Mouse (Mus musculus): ENCODE measurements around the gene 6430531B16Rik. TPM values are rescaled to one million over a fixed set of nuclear protein-coding genes. Genes with fewer than 3 reads are reported as not detected.

6430531B16Rik gene
- polyA plus RNA-seq, 1 experiment from 2014 or later = 4.1 TPM

DNA sequence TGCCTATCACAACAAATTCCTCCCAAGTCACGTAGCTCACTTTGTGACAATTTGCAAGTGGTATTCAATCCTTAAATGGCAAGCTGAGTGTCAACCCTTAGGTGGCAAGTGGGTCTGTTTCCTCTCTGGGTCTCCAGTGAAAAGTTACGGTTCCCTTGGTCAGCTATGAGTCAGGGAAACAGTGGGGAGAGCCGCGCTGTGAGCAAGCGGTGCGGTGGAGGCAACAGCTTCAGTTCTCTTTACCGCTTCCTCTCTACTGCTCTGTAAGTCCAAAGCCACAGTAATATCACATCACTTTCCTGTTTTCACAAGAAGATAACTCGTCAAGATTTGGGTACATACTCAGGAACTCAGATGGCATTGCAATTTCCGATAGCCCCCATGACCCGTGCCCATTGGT, 4.2 kb downstream of the 6430531B16Rik start:
- WGBS = 80% methylated on average over 10 of the region's 10 CpGs
- no peaks in the 10 kb centered on the region for H3K36me3 ChIP-seq (ENCODE audit: control insufficient read depth, insufficient read depth, low read length)

GRCm38 (mm10) chr7:139972923-139973331, 5.6 kb downstream of the 6430531B16Rik start:
- H3K27ac ChIP-seq (ENCODE audit: low read length) = no peak overlapping the region
- H3K4me1 ChIP-seq (replicated peaks; ENCODE audit: control insufficient read depth, insufficient read depth, low read length) = no peaks in the 10 kb centered on the region
- no peaks in the 10 kb centered on the region for H3K9me3 ChIP-seq (ENCODE audit: control insufficient read depth, low read length)
- no peak overlapping the region for H3K4me2 ChIP-seq (ENCODE audit: low read depth, low read length)
- no peak for ATAC-seq (ENCODE audit: low read depth)
- no peak overlapping the region for H3K9ac ChIP-seq (ENCODE audit: low read length)
- no peaks in the 10 kb centered on the region for H3K36me3 ChIP-seq (ENCODE audit: control insufficient read depth, insufficient read depth, low read length)
- no peaks in the 10 kb centered on the region; the same call in 1 of the 2 replicates for H3K27me3 ChIP-seq (ENCODE audit: control insufficient read depth, insufficient read depth, low read depth, low read length)
- no peak overlapping the region for H3K4me3 ChIP-seq (ENCODE audit: low read length)

More for the DNA sequence above, 4.2 kb downstream of the 6430531B16Rik start:
- no peak overlapping the region for H3K4me3 ChIP-seq (ENCODE audit: low read length)
- no peak for ATAC-seq (ENCODE audit: low read depth)
- no peak overlapping the region for H3K9ac ChIP-seq (ENCODE audit: low read length)
- H3K4me1 ChIP-seq (replicated peaks; ENCODE audit: control insufficient read depth, insufficient read depth, low read length) = peaks cover 8% of the 10 kb centered on the region; the same call in 1 of the 2 replicates
- no peak overlapping the region for H3K27ac ChIP-seq (ENCODE audit: low read length)
- H3K9me3 ChIP-seq (ENCODE audit: control insufficient read depth, low read length) = no peaks in the 10 kb centered on the region
- no peaks in the 10 kb centered on the region; the same call in 1 of the 2 replicates for H3K27me3 ChIP-seq (ENCODE audit: control insufficient read depth, insufficient read depth, low read depth, low read length)
- H3K4me2 ChIP-seq (ENCODE audit: low read depth, low read length) = no peak overlapping the region

DNA sequence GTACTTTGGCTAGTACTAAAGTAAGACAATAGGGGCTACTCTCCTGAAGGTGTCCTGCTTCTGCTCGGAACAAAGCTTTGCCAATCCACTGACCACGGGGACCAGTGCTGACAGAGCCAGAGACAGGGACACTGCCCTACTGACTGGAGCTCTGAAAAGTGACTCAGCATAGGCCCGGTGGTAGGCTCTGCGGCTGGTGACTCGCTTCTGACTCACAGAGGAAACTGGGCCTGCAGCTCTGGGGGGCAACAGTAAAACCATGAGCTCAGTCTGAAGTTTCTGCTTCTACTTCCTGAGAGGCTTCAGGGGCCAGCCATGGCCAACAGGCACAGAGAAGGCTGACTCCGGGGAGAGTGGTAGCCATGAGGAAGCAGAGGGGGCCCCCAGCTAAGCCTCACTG, 7.1 kb downstream of the 6430531B16Rik start:
- H3K36me3 ChIP-seq (ENCODE audit: control insufficient read depth, insufficient read depth, low read length) = no peaks in the 10 kb centered on the region
- peaks cover 2% of the 10 kb centered on the region; the same call in 1 of the 2 replicates for H3K27me3 ChIP-seq (ENCODE audit: control insufficient read depth, insufficient read depth, low read depth, low read length)
- no peak overlapping the region for H3K27ac ChIP-seq (ENCODE audit: low read length)
- H3K9ac ChIP-seq (ENCODE audit: low read length) = no peak overlapping the region
- no peak overlapping the region for H3K4me3 ChIP-seq (ENCODE audit: low read length)
- no peak overlapping the region for H3K4me2 ChIP-seq (ENCODE audit: low read depth, low read length)
- H3K4me1 ChIP-seq (replicated peaks; ENCODE audit: control insufficient read depth, insufficient read depth, low read length) = no peaks in the 10 kb centered on the region
- no peak for ATAC-seq (ENCODE audit: low read depth)
- no peaks in the 10 kb centered on the region for H3K9me3 ChIP-seq (ENCODE audit: control insufficient read depth, low read length)
- WGBS = 64% methylated on average over 6 of the region's 6 CpGs

DNA sequence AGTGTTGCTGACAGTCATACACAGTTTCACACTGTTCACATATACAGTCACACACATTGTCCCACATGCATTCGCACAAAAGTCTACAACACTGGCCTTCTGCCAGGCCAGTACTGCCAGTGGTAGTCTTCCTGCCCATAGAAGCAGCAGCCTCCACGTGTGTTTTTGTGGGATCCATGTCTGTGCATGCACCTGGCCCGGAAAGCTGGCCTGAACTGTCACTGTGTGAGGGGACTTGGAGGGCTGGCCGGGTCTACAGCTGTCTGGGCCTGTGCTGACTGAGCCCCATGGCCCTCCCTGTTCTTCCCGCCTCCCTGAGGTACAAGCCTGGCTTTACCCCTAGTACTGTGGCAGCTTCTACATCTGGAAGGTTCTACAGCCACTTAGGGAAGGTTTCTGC, 7.6 kb downstream of the 6430531B16Rik start:
- no peak for ATAC-seq (ENCODE audit: low read depth)
- Histone ChIP-seq H3K4me1 (replicated peaks; ENCODE audit: control insufficient read depth, insufficient read depth, low read length) (no peaks in the 10 kb centered on the region), H3K27ac (ENCODE audit: low read length) (no peak overlapping the region), H3K36me3 (ENCODE audit: control insufficient read depth, insufficient read depth, low read length) (no peaks in the 10 kb centered on the region), H3K27me3 (ENCODE audit: control insufficient read depth, insufficient read depth, low read depth, low read length) (peaks cover 2% of the 10 kb centered on the region; the same call in 1 of the 2 replicates), H3K4me3 (ENCODE audit: low read length) (no peak overlapping the region), H3K4me2 (ENCODE audit: low read depth, low read length) (no peak overlapping the region), H3K9ac (ENCODE audit: low read length) (no peak overlapping the region), H3K9me3 (ENCODE audit: control insufficient read depth, low read length) (no peaks in the 10 kb centered on the region)
- 67% methylated on average over 5 of the region's 5 CpGs for WGBS

- no peaks in the 10 kb centered on the region for H3K4me1 ChIP-seq (replicated peaks; ENCODE audit: control insufficient read depth, insufficient read depth, low read length)
These were observed 8.2 kb downstream of the 6430531B16Rik start for GRCm38 (mm10) chr7:139970216-139970919.

GRCm38 (mm10) chr7:139969348-139970130, 9.0 kb downstream of the 6430531B16Rik start:
- H3K9me3 ChIP-seq (ENCODE audit: control insufficient read depth, low read length) = no peaks in the 10 kb centered on the region
- 45% methylated on average over 10 of the region's 10 CpGs for WGBS
- no peaks in the 10 kb centered on the region for H3K36me3 ChIP-seq (ENCODE audit: control insufficient read depth, insufficient read depth, low read length)
- H3K4me3 ChIP-seq (ENCODE audit: low read length) = no peak overlapping the region
- H3K27ac ChIP-seq (ENCODE audit: low read length) = no peak overlapping the region
- ATAC-seq (ENCODE audit: low read depth) = no peak
- H3K4me2 ChIP-seq (ENCODE audit: low read depth, low read length) = no peak overlapping the region
- H3K4me1 ChIP-seq (replicated peaks; ENCODE audit: control insufficient read depth, insufficient read depth, low read length) = no peaks in the 10 kb centered on the region
- H3K27me3 ChIP-seq (ENCODE audit: control insufficient read depth, insufficient read depth, low read depth, low read length) = peaks cover 2% of the 10 kb centered on the region; the same call in 1 of the 2 replicates
- no peak overlapping the region for H3K9ac ChIP-seq (ENCODE audit: low read length)

More at GRCm38 (mm10) chr7:139970216-139970919, 8.2 kb downstream of the 6430531B16Rik start:
- Histone ChIP-seq H3K9me3 (ENCODE audit: control insufficient read depth, low read length) (no peaks in the 10 kb centered on the region), H3K4me2 (ENCODE audit: low read depth, low read length) (no peak overlapping the region), H3K27me3 (ENCODE audit: control insufficient read depth, insufficient read depth, low read depth, low read length) (peaks cover 2% of the 10 kb centered on the region; the same call in 1 of the 2 replicates), H3K9ac (ENCODE audit: low read length) (no peak overlapping the region), H3K36me3 (ENCODE audit: control insufficient read depth, insufficient read depth, low read length) (no peaks in the 10 kb centered on the region), H3K4me3 (ENCODE audit: low read length) (no peak overlapping the region), H3K27ac (ENCODE audit: low read length) (no peak overlapping the region)
- WGBS = 78% methylated on average over 10 of the region's 10 CpGs
- no peak for ATAC-seq (ENCODE audit: low read depth)

GRCm38 (mm10) chr7:139968428-139968827, 10.1 kb downstream of the 6430531B16Rik start:
- no peaks in the 10 kb centered on the region for H3K9me3 ChIP-seq (ENCODE audit: control insufficient read depth, low read length)
- ATAC-seq (ENCODE audit: low read depth) = no peak
- no peaks in the 10 kb centered on the region for H3K4me1 ChIP-seq (replicated peaks; ENCODE audit: control insufficient read depth, insufficient read depth, low read length)
- no peak overlapping the region for H3K9ac ChIP-seq (ENCODE audit: low read length)
- WGBS = 53% methylated on average over 5 of the region's 5 CpGs
- peaks cover 2% of the 10 kb centered on the region; the same call in 1 of the 2 replicates for H3K27me3 ChIP-seq (ENCODE audit: control insufficient read depth, insufficient read depth, low read depth, low read length)
- H3K4me2 ChIP-seq (ENCODE audit: low read depth, low read length) = no peak overlapping the region
- H3K36me3 ChIP-seq (ENCODE audit: control insufficient read depth, insufficient read depth, low read length) = no peaks in the 10 kb centered on the region
- H3K27ac ChIP-seq (ENCODE audit: low read length) = no peak overlapping the region
- no peak overlapping the region for H3K4me3 ChIP-seq (ENCODE audit: low read length)

DNA sequence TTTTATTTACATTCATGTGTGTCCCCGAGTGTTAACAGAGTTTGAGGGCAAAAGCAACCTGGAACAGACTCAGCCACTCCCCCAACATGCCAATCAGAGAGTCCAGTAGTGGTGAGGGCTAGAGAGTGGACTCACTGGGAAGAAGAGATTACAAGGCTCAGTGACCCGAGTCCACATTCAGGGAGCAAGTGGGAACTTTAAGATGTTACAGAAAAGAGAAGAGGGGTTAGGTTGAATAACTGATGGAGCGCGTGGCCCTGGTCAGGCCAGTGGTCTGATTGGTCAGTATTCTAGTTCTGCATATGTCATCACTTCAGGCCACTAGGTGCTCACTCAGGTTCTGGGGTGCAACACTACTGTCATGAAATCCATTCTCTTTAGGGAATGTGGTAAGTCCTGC, 11.4 kb downstream of the 6430531B16Rik start:
- Histone ChIP-seq H3K27ac (ENCODE audit: low read length) (no peak overlapping the region), H3K27me3 (ENCODE audit: control insufficient read depth, insufficient read depth, low read depth, low read length) (peaks cover 2% of the 10 kb centered on the region; the same call in 1 of the 2 replicates), H3K9ac (ENCODE audit: low read length) (no peak overlapping the region), H3K9me3 (ENCODE audit: control insufficient read depth, low read length) (no peaks in the 10 kb centered on the region), H3K4me2 (ENCODE audit: low read depth, low read length) (no peak overlapping the region), H3K4me1 (replicated peaks; ENCODE audit: control insufficient read depth, insufficient read depth, low read length) (no peaks in the 10 kb centered on the region), H3K36me3 (ENCODE audit: control insufficient read depth, insufficient read depth, low read length) (no peaks in the 10 kb centered on the region), H3K4me3 (ENCODE audit: low read length) (no peak overlapping the region)
- no peak for ATAC-seq (ENCODE audit: low read depth)
- 25% methylated on average over 4 of the region's 4 CpGs for WGBS

- H3K4me3 ChIP-seq (ENCODE audit: low read length) = no peak overlapping the region
- H3K36me3 ChIP-seq (ENCODE audit: control insufficient read depth, insufficient read depth, low read length) = no peaks in the 10 kb centered on the region
- no peaks in the 10 kb centered on the region for H3K4me1 ChIP-seq (replicated peaks; ENCODE audit: control insufficient read depth, insufficient read depth, low read length)
- peaks cover 2% of the 10 kb centered on the region; the same call in 1 of the 2 replicates for H3K27me3 ChIP-seq (ENCODE audit: control insufficient read depth, insufficient read depth, low read depth, low read length)
- ATAC-seq (ENCODE audit: low read depth) = no peak
- H3K9me3 ChIP-seq (ENCODE audit: control insufficient read depth, low read length) = no peaks in the 10 kb centered on the region
- H3K9ac ChIP-seq (ENCODE audit: low read length) = no peak overlapping the region
- no peak overlapping the region for H3K4me2 ChIP-seq (ENCODE audit: low read depth, low read length)
- WGBS = 56% methylated on average over 4 of the region's 4 CpGs
- no peak overlapping the region for H3K27ac ChIP-seq (ENCODE audit: low read length)
These were observed 14.7 kb downstream of the 6430531B16Rik start for GRCm38 (mm10) chr7:139963814-139964213.
